Mouse (Mus musculus) thymus, adult 2 months (tissue): ENCODE measurements at regions not wholly inside any gene's neighbourhood (a gene's known extent, or its start where the extent isn't known, plus 50 kb on each side); places are given as distances from the start of the nearest gene placed in this dataset.

Experiments
- CTCF ChIP-seq: fragments of 200-500 bp; IDR thresholded peaks from 2 replicates; pipeline ENCODE4 v1.5.1; 2012; ENCODE audit warnings: mild to moderate bottlenecking, control low read depth, low read length, moderate library complexity, borderline replicate concordance; ENCODE audit not compliant: control insufficient read depth, poor library complexity, insufficient read depth; ENCODE audit errors: extremely low read depth
- POLR2A ChIP-seq: fragments of 200-500 bp; IDR thresholded peaks from 2 replicates; pipeline ENCODE4 v1.6.1; 2012; ENCODE audit warnings: mild to moderate bottlenecking, low read length, control low read depth, moderate library complexity; ENCODE audit not compliant: control insufficient read depth, poor library complexity, insufficient read depth; ENCODE audit errors: extremely low read depth

DNA sequence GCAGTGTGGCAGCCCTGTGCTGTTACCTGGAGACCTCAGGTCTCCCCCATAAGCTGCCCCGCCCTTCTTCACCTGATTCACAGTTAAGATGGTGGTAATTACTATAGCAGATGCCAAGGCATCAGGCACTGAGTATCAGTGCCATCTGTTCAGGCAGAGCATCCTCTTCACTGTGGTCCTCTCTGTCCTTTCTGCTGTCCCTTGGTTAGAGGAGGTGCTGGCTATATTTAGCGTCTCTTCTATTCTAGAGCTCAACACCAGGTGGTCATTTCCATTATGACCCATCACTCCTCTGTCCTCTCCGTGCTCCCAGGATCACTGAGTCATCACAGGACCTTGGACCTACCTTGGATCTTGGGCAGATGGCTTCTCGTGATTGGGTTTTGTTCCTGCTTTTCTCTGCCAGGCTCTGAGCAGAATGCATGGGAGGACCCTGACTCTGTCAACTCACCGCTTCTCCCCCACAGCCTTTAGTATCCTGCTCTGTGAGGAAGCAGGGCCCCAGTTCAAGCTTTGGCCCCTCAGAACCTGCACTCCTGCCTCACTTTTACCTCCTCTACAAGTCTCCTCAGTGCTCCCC lies 667.5 kb downstream of the Zfp706 start:
- TF ChIP-seq CTCF (no peak), POLR2A (no peak)
